In genomic region chr5:9427581-9428241, GRCm38 (mm10) we compare ENCODE assay signal across 8 mouse cellular contexts.
DNase-seq lines count a peak whose midpoint lies in the region; ATAC-seq and TF ChIP-seq lines count a peak whose summit lies in the region.

No protein-coding gene starts in this region.

- peak; percentile 46; the same call in 1 of the 2 replicates for TF ChIP-seq CTCF in liver, adult 2 months (IDR thresholded peaks at IDR 0.05; ENCODE audit: low read depth, low read length)
- TF ChIP-seq CTCF in lung, postnatal 0 days (IDR thresholded peaks at IDR 0.05): peak; percentile 75

- no peaks in the 10 kb centered on the region for H3K79me2 ChIP-seq in liver, adult 2 months (ENCODE audit: control insufficient read depth, insufficient read depth, low read length)

- ATAC-seq in liver, embryonic 11.5 days (replicated peaks; ENCODE audit: low FRiP score): no peak
- no peak; the same call in none of the 2 replicates for ATAC-seq in hindbrain, embryonic 14.5 days (ENCODE audit: low FRiP score)
- no peak for ATAC-seq in lung, postnatal 0 days

- 44% methylated on average over 10 of the region's 10 CpGs for WGBS in liver, adult 2 months
- 48% methylated on average over 10 of the region's 10 CpGs for whole genome bisulfite sequencing in liver, embryonic 11.5 days
- WGBS in hindbrain, embryonic 14.5 days: 43% methylated on average over 10 of the region's 10 CpGs
- WGBS in lung, postnatal 0 days: 47% methylated on average over 10 of the region's 10 CpGs

- H3K27ac ChIP-seq in liver, adult 2 months (replicated peaks; ENCODE audit: insufficient read depth, low read depth, low read length): no peak overlapping the region
- no peak overlapping the region for H3K27ac ChIP-seq in liver, embryonic 11.5 days (ENCODE audit: low read depth, low read length)
- H3K27ac ChIP-seq in hindbrain, embryonic 14.5 days: no peak overlapping the region
- no peak overlapping the region for H3K27ac ChIP-seq in lung, postnatal 0 days (ENCODE audit: low read length)

- no peak overlapping the region for H3K4me2 ChIP-seq in liver, embryonic 11.5 days
- no peak overlapping the region for H3K4me2 ChIP-seq in hindbrain, embryonic 14.5 days (replicated peaks)
- no peak overlapping the region for H3K4me2 ChIP-seq in lung, postnatal 0 days (replicated peaks; ENCODE audit: low read depth, low read length)

- DNase-seq in liver, adult 2 months (ENCODE audit: extremely low read depth, low read depth, low spot score): peak; percentile 47
- DNase-seq in liver, embryonic 11.5 days (ENCODE audit: low spot score): no peak
- DNase-seq in ZHBTc4 (ENCODE audit: low read depth, low spot score): peak; percentile 82
- peak; percentile 75 for DNase-seq in embryo, embryonic 10 days (ENCODE audit: low spot score)
- DNase-seq in hindbrain, embryonic 14.5 days (ENCODE audit: low spot score): peak; percentile 83
- peak; percentile 71 for DNase-seq in lung, postnatal 0 days (ENCODE audit: low spot score)
- DNase-seq in retina, postnatal 1 day: peak; percentile 83
- DNase-seq in thymus, postnatal 0 days (ENCODE audit: low spot score): no peak

- no peaks in the 10 kb centered on the region for H3K4me1 ChIP-seq in liver, adult 2 months (ENCODE audit: control insufficient read depth, insufficient read depth, low read length)
- H3K4me1 ChIP-seq in liver, embryonic 11.5 days (replicated peaks; ENCODE audit: control insufficient read depth, insufficient read depth, low read length): no peaks in the 10 kb centered on the region
- H3K4me1 ChIP-seq in hindbrain, embryonic 14.5 days (replicated peaks; ENCODE audit: control insufficient read depth, insufficient read depth, low read length): 0 out of 2 replicates have a peak, but pooled peaks cover 2% of the 10 kb centered on the region
- H3K4me1 ChIP-seq in lung, postnatal 0 days (ENCODE audit: insufficient read depth, low read depth, low read length): no peaks in the 10 kb centered on the region

- H3K27me3 ChIP-seq in liver, adult 2 months (ENCODE audit: control insufficient read depth, insufficient read depth, low read length): no peaks in the 10 kb centered on the region
- no peaks in the 10 kb centered on the region for H3K27me3 ChIP-seq in liver, embryonic 11.5 days (replicated peaks; ENCODE audit: control insufficient read depth, insufficient read depth, low read length)
- H3K27me3 ChIP-seq in hindbrain, embryonic 14.5 days (ENCODE audit: control insufficient read depth, insufficient read depth, low read length): no peaks in the 10 kb centered on the region
- no peaks in the 10 kb centered on the region for H3K27me3 ChIP-seq in lung, postnatal 0 days (replicated peaks; ENCODE audit: insufficient read depth, low read length)

- H3K9me3 ChIP-seq in liver, embryonic 11.5 days (ENCODE audit: control insufficient read depth, low read length): no peaks in the 10 kb centered on the region
- no peaks in the 10 kb centered on the region for H3K9me3 ChIP-seq in hindbrain, embryonic 14.5 days (ENCODE audit: control insufficient read depth, low read length)
- no peaks in the 10 kb centered on the region for H3K9me3 ChIP-seq in lung, postnatal 0 days (ENCODE audit: low read length)

- no peak overlapping the region for H3K9ac ChIP-seq in liver, adult 2 months (ENCODE audit: low read depth, low read length)
- no peak overlapping the region for H3K9ac ChIP-seq in liver, embryonic 11.5 days (ENCODE audit: low read depth, low read length)
- H3K9ac ChIP-seq in hindbrain, embryonic 14.5 days: no peak overlapping the region
- H3K9ac ChIP-seq in lung, postnatal 0 days (replicated peaks; ENCODE audit: low read depth): no peak overlapping the region

- H3K36me3 ChIP-seq in liver, adult 2 months (ENCODE audit: control insufficient read depth, insufficient read depth, low read length): no peaks in the 10 kb centered on the region
- no peaks in the 10 kb centered on the region for H3K36me3 ChIP-seq in liver, embryonic 11.5 days (ENCODE audit: control insufficient read depth, insufficient read depth, low read length)
- 0 out of 2 replicates have a peak, but pooled peaks cover 5% of the 10 kb centered on the region for H3K36me3 ChIP-seq in hindbrain, embryonic 14.5 days (replicated peaks; ENCODE audit: control insufficient read depth, insufficient read depth)
- no peaks in the 10 kb centered on the region for H3K36me3 ChIP-seq in lung, postnatal 0 days (ENCODE audit: insufficient read depth, low read length)

- no peak for TF ChIP-seq EP300 in lung, postnatal 0 days (IDR thresholded peaks at IDR 0.05)

- no peak overlapping the region for H3K4me3 ChIP-seq in liver, adult 2 months (ENCODE audit: insufficient read depth, low read depth, low read length)
- H3K4me3 ChIP-seq in liver, embryonic 11.5 days (ENCODE audit: low read depth, low read length): no peak overlapping the region
- no peak overlapping the region for H3K4me3 ChIP-seq in hindbrain, embryonic 14.5 days (replicated peaks; ENCODE audit: low read length)
- no peak overlapping the region for H3K4me3 ChIP-seq in lung, postnatal 0 days (ENCODE audit: low read depth, low read length)

- TF ChIP-seq POLR2A in liver, adult 2 months (IDR thresholded peaks at IDR 0.05; ENCODE audit: extremely low read depth, insufficient read depth, low read length): no peak

Comparison
In these comparisons a context has a peak if more than half of its experiments do, and no peak if none do; other contexts are left out.
1. DNase-seq: peak in liver, adult 2 months (single experiment), ZHBTc4 (single experiment), embryo, embryonic 10 days (single experiment), hindbrain, embryonic 14.5 days (single experiment), lung, postnatal 0 days (single experiment) and retina, postnatal 1 day (single experiment); none in liver, embryonic 11.5 days (single experiment) and thymus, postnatal 0 days (single experiment).